Mouse (Mus musculus): ENCODE data around the gene Hnrnpa0.
"Not testable (repeated sequence)": the region's sequence is repeated elsewhere in the genome, so short reads cannot be mapped to it uniquely, and the experiment has no call there.

Gene Hnrnpa0

GRCm38 (mm10) chr13:58128396-58128767 lies at the start of gene Hnrnpa0:
Gene Hnrnpa0 (minus strand): TSS chr13:58128556.
- peak; percentile 96 to 98 for DNase-seq

- peak; percentile 99 for DNase-seq
Observed at GRCm38 (mm10) chr13:58177511-58178208, 49.3 kb upstream of the Hnrnpa0 start.

GRCm38 (mm10) chr13:58176105-58176504 lies 47.7 kb upstream of the Hnrnpa0 start:
- no peak for DNase-seq

- DNase-seq: no peak
Observed at GRCm38 (mm10) chr13:58168119-58168518, 39.8 kb upstream of the Hnrnpa0 start.

- no peak for DNase-seq
Observed at GRCm38 (mm10) chr13:58163343-58163742, 35.0 kb upstream of the Hnrnpa0 start.

GRCm38 (mm10) chr13:58160761-58161160 lies 32.4 kb upstream of the Hnrnpa0 start:
- DNase-seq: no peak

GRCm38 (mm10) chr13:58158099-58158912 lies 29.9 kb upstream of the Hnrnpa0 start:
- peak; percentile 90 to 91 for DNase-seq

GRCm38 (mm10) chr13:58157447-58158098 lies 29.2 kb upstream of the Hnrnpa0 start, which contains the start of gene Idnk:
Gene Idnk (plus strand): TSS chr13:58157649.
- DNase-seq: peak; percentile 75 to 78

- DNase-seq: peak in 1 of 2 experiments; percentile 14
Observed at GRCm38 (mm10) chr13:58157036-58157435, 28.7 kb upstream of the Hnrnpa0 start.

GRCm38 (mm10) chr13:58156031-58156430 lies 27.7 kb upstream of the Hnrnpa0 start:
- DNase-seq: peak; percentile 35 to 40

GRCm38 (mm10) chr13:58150442-58150841 lies 22.1 kb upstream of the Hnrnpa0 start:
- DNase-seq: no peak

GRCm38 (mm10) chr13:58149629-58150028 lies 21.3 kb upstream of the Hnrnpa0 start:
- no peak for DNase-seq

GRCm38 (mm10) chr13:58149033-58149558 lies 20.7 kb upstream of the Hnrnpa0 start:
- DNase-seq: peak in 1 of 2 experiments; percentile 27

GRCm38 (mm10) chr13:58148256-58148831 lies 20.0 kb upstream of the Hnrnpa0 start:
- peak; percentile 20 to 25 for DNase-seq

GRCm38 (mm10) chr13:58147760-58148159 lies 19.4 kb upstream of the Hnrnpa0 start:
- DNase-seq: no peak

- DNase-seq: not testable (repeated sequence)
Observed at GRCm38 (mm10) chr13:58146603-58147002, 18.2 kb upstream of the Hnrnpa0 start.

- peak in 1 of 2 experiments; percentile 26 for DNase-seq
Observed at GRCm38 (mm10) chr13:58131692-58132091, 3.3 kb upstream of the Hnrnpa0 start.

- DNase-seq: peak in 1 of 2 experiments; percentile 23
Observed at GRCm38 (mm10) chr13:58129687-58130246, 1.4 kb upstream of the Hnrnpa0 start.

GRCm38 (mm10) chr13:58128768-58129671 lies 664 bp upstream of the Hnrnpa0 start:
- peak; percentile 92 to 93 for DNase-seq

GRCm38 (mm10) chr13:58127766-58128361 lies 492 bp downstream of the Hnrnpa0 start:
- no peak for DNase-seq

Data from B cell, adult 2 months (primary cell).